7 mouse cellular contexts compared by ENCODE assay signal in the genomic region with DNA sequence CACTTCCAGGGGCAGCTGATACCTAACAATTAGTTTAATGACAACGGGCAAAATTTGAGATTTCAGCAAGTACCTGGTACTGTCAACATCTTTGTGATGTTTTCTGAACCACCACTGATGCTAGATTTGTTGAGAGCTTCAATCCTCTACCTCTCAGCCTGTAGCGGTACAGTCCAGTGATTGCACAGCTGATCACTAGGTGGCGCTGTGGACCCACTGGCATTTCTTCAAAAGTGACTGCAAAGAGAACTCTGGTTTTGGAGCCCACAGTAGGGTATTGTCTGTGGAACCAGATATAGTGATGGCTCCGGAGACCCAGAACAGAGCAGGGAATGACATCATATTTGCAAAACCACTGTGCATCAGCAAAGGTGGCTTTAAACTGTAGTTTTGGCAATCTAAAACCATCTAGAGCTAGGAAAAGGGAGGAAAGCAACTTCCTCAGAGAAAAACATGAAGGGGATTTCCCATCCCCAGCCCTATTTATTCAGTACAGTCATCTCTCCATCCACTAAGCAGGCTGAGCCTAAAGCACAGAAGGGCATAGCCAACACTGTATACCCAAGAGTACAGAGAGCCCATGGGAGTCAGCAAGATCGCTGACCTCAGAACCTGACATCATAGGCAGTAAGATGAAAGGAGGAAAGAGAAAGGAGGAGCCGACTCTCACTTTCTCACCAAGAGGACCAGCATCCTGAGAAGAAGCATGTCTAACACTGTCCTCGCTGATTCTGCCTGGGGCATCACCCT.
DNase-seq lines count a peak whose midpoint lies in the region; TF ChIP-seq lines count a peak whose summit lies in the region.

No protein-coding gene starts in this region.

- TF ChIP-seq POLR2A in lung, adult 2 months (IDR thresholded peaks at IDR 0.05; ENCODE audit: borderline replicate concordance, extremely low read depth, low read depth, low read length) = no peak

- TF ChIP-seq CTCF in lung, adult 2 months (IDR thresholded peaks at IDR 0.05; ENCODE audit: insufficient read depth, low read length) = peak; percentile 60

- H3K4me1 ChIP-seq in lung, adult 2 months (ENCODE audit: control insufficient read depth, insufficient read depth, low read length) = no peaks in the 10 kb centered on the region

- 40% methylated on average over 7 of the region's 7 CpGs for WGBS in lung, adult 2 months

- H3K4me3 ChIP-seq in lung, adult 2 months (replicated peaks; ENCODE audit: extremely low read depth, low read depth, low read length) = no peak overlapping the region

- peak; percentile 50 for DNase-seq in 3T3-L1 (ENCODE audit: low read depth, low spot score)
- DNase-seq in CD4-positive helper T cell, adult 2 months (ENCODE audit: low read depth, low spot score) = peak; percentile 86
- DNase-seq in c-Kit-positive CD71-positive TER-119-negative erythroid progenitor cells, embryonic 14.5 days (ENCODE audit: low read depth) = peak; percentile 62
- DNase-seq in frontal cortex, postnatal 25 days (ENCODE audit: low spot score in 2 of 2) = peak; percentile 46 to 57
- peak; percentile 47 for DNase-seq in layer of hippocampus, adult 11-12 months (ENCODE audit: low spot score)
- peak; percentile 9 for DNase-seq in lung, adult 2 months
- DNase-seq in right cerebral cortex, postnatal 36 days (ENCODE audit: low spot score in 2 of 2) = peak; percentile 18 to 38

Comparison
In these comparisons a context has a peak if more than half of its experiments do, and no peak if none do; other contexts are left out.
1. DNase-seq: peak in every context shown above with its lines; median percentile 86 in CD4-positive helper T cell, adult 2 months; 62 in c-Kit-positive CD71-positive TER-119-negative erythroid progenitor cells, embryonic 14.5 days; 52 in frontal cortex, postnatal 25 days; 50 in 3T3-L1; 47 in layer of hippocampus, adult 11-12 months; 28 in right cerebral cortex, postnatal 36 days; 9 in lung, adult 2 months.